Mouse (Mus musculus) ES-E14 (cell line): ENCODE measurements around the gene Vps53. TPM values are rescaled to one million over a fixed set of nuclear protein-coding genes. Genes with fewer than 3 reads are reported as not detected.

Experiments used
- DNase-seq: peaks from one replicate; pipeline ENCODE4 v3.0.0-alpha.2; 2013; ENCODE audit warnings: low read depth, low spot score
- H3K27ac ChIP-seq: 2 replicates; pipeline ENCODE4 v1.5.1; 2012; ENCODE audit warnings: low read depth, mild to moderate bottlenecking, low read length, moderate library complexity, mixed read lengths; ENCODE audit not compliant: poor library complexity, insufficient read depth, severe bottlenecking
- H3K36me3 ChIP-seq: 2 replicates; pipeline ENCODE4 v1.6.1; 2012; ENCODE audit warnings: mild to moderate bottlenecking, low read length, moderate library complexity, mixed read lengths; ENCODE audit not compliant: control insufficient read depth, poor library complexity, insufficient read depth, severe bottlenecking
- H3K4me1 ChIP-seq, 2 experiments: fragments of 150-350 bp in 1 of 2; sonication (generic) in 1 of 2; 2 replicates each; pipeline ENCODE4 v1.6.1; 2012; ENCODE audit warnings: low read length in 2 of 2, mild to moderate bottlenecking in 1 of 2, mixed read lengths in 1 of 2; ENCODE audit not compliant: control insufficient read depth in 2 of 2, insufficient read depth in 2 of 2, poor library complexity in 1 of 2
- H3K4me3 ChIP-seq, 2 experiments: fragments of 150-350 bp in 1 of 2; sonication (generic) in 1 of 2; 2 replicates each; pipeline ENCODE4 v1.5.1; 2012; ENCODE audit warnings: low read length in 2 of 2, low read depth in 1 of 2, mild to moderate bottlenecking in 1 of 2, mixed read lengths in 1 of 2; ENCODE audit not compliant: insufficient read depth in 1 of 2, poor library complexity in 1 of 2, severe bottlenecking in 1 of 2
- H3K9ac ChIP-seq: 2 replicates; pipeline ENCODE4 v1.6.1; 2012; ENCODE audit warnings: low read depth, mild to moderate bottlenecking, low read length, mixed read lengths; ENCODE audit not compliant: poor library complexity, insufficient read depth, severe bottlenecking
- H3K9me3 ChIP-seq: fragments of 150-350 bp; sonication (generic); 2 replicates; pipeline ENCODE4 v1.6.1; 2012; ENCODE audit warnings: low read depth, mild to moderate bottlenecking, low read length; ENCODE audit not compliant: control insufficient read depth, insufficient read depth
- CHD2 ChIP-seq: IDR thresholded peaks from 2 replicates; pipeline ENCODE4 v1.6.1; 2014; ENCODE audit warnings: mild to moderate bottlenecking, low read depth, low read length, inconsistent platforms
- HCFC1 ChIP-seq: IDR thresholded peaks from 2 replicates; pipeline ENCODE4 v1.6.1; 2012; ENCODE audit warnings: low read length, inconsistent platforms, borderline replicate concordance; ENCODE audit not compliant: insufficient read depth
- MAFK ChIP-seq: IDR thresholded peaks from 2 replicates; pipeline ENCODE4 v1.6.1; 2014; ENCODE audit warnings: mild to moderate bottlenecking, low read depth, low read length, inconsistent platforms; ENCODE audit not compliant: insufficient read depth
- ZC3H11A ChIP-seq: IDR thresholded peaks from 2 replicates; pipeline ENCODE4 v1.6.1; 2012; ENCODE audit warnings: low read depth, mild to moderate bottlenecking, inconsistent platforms, low read length, borderline replicate concordance
- ZNF384 ChIP-seq: IDR thresholded peaks from 2 replicates; pipeline ENCODE4 v1.6.1; 2012; ENCODE audit warnings: low read depth, low read length, inconsistent platforms
- in situ Hi-C, 2 experiments: fragments of 600-800 bp; cut with MboI; formaldehyde crosslinking; loops; one replicate each; pipeline ENCODE4 v1.15.1; 2025; ENCODE audit warnings: low sequenced_read_pairs in 2 of 2, inconsistent platforms in 1 of 2; ENCODE audit not compliant: unreplicated experiment in 2 of 2
- total RNA-seq: library from RNA; depleted of rRNA; stranded (reverse); fragments of 300-350 nt; gene quantifications from 2 replicates; pipeline ENCODE4 v1.2.3, GENCODE M21; 2012

Vps53 gene
- total RNA-seq, 1 experiment, result 20.3 TPM

DNA sequence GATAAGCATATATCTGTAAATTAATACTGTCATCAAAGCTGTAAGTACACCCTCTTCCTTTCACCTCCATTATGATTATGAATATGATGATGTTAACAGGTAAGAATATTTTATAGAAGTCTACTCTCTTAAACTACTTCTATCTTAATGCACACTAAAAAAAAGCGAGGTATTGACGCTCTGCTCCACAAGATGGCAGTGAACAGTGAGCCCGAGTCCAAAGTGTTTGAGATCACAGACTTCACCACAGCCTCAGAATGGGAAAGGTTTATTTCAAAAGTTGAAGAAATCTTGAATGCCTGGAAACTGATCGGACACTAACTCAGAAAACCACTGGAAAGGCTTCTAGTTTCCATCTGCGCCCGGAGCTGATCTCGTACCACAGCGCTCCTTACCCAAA lies 85.8 kb downstream of the Vps53 start:
- DNase-seq, result no peak
- TF ChIP-seq CHD2 (no peak), MAFK (no peak), ZC3H11A (no peak), ZNF384 (no peak), HCFC1 (no peak)
- no peaks in the 10 kb centered on the region for H3K9me3 ChIP-seq
- H3K4me1 ChIP-seq, result no peaks in the 10 kb centered on the region
- no peak overlapping the region for H3K27ac ChIP-seq
- H3K9ac ChIP-seq, result no peak overlapping the region
- in situ Hi-C loops, result no loop called here
- H3K4me3 ChIP-seq, result no peak overlapping the region
- H3K36me3 ChIP-seq, result no peaks in the 10 kb centered on the region

DNA sequence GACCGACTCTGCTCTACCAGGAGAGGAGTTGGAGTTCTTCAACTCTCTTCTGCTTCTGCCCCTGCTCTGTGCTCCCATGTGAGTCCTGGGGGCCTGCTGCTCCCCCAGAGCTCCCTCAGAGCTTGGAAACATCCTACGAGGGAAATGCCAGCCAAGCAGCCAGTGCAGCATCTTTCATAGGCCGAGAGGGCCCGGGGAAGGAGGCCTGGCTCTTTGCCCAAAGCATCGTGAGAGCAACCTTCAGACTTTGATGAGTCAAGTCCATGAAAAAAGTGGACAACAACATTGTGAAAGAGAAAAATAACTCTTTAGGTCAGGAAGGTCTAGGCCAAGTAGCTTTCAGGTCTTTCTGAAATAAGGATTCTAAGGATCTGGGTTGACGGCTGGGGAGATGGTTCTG lies 89.7 kb downstream of the Vps53 start:
- Histone ChIP-seq H3K4me1 (no peaks in the 10 kb centered on the region), H3K36me3 (no peaks in the 10 kb centered on the region), H3K9me3 (no peaks in the 10 kb centered on the region), H3K27ac (no peak overlapping the region), H3K4me3 (no peak overlapping the region), H3K9ac (no peak overlapping the region)
- in situ Hi-C loops, result loop anchor here in 1 of 2 experiments (10.0 kb wide), 1 partner anchor 85 kb away; the partner anchor contains the start of genes Fam57a and Vps53
- no peak for DNase-seq
- TF ChIP-seq CHD2 (no peak), MAFK (no peak), ZNF384 (no peak)

DNA sequence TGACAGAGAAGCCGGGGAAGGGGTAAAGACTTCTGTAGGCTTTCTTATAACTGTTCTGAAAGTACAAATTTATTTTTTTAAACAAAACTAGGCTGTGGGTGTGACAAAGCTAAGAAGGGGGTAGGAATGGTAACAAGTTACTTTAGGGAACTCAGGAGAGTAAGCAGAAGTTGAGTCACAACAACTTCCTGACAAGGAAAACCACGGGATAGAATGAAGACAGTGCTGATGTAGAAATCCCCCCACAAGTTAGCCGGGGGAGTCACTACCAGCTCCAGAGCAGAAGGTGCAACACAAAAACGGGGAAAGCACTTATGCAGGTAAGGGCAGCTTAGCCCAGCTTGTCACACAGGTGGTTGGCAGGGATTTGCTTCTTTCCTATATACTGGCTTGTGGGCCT lies 90.9 kb downstream of the Vps53 start:
- no peaks in the 10 kb centered on the region for H3K9me3 ChIP-seq
- no peak overlapping the region for H3K27ac ChIP-seq
- no peaks in the 10 kb centered on the region for H3K4me1 ChIP-seq
- H3K36me3 ChIP-seq, result no peaks in the 10 kb centered on the region
- no peak overlapping the region for H3K4me3 ChIP-seq
- no peak for TF ChIP-seq ZC3H11A
- no peak for TF ChIP-seq MAFK
- no peak for TF ChIP-seq CHD2
- no peak for TF ChIP-seq HCFC1
- TF ChIP-seq ZNF384, result no peak
- in situ Hi-C loops, result loop anchor here in 1 of 2 experiments (10.0 kb wide), 1 partner anchor 86 kb away; the partner anchor contains the start of genes Fam57a and Vps53
- H3K9ac ChIP-seq, result no peak overlapping the region
- DNase-seq, result no peak

- no peaks in the 10 kb centered on the region; the same call in 1 of the 2 replicates for H3K36me3 ChIP-seq
- H3K27ac ChIP-seq, result no peak overlapping the region
- no peak overlapping the region for H3K4me3 ChIP-seq
- in situ Hi-C loops, result loop anchor here in 1 of 2 experiments (10.0 kb wide), 1 partner anchor 89 kb away; the partner anchor contains the start of genes Fam57a and Vps53
- no peaks in the 10 kb centered on the region for H3K4me1 ChIP-seq
- H3K9me3 ChIP-seq, result no peaks in the 10 kb centered on the region
- TF ChIP-seq CHD2, result no peak
- TF ChIP-seq ZC3H11A, result peak; percentile 92; the same call in 1 of the 2 replicates
- H3K9ac ChIP-seq, result no peak overlapping the region
- peak; percentile 40 for DNase-seq
Observed at GRCm38 (mm10) chr11:76085898-76086591, 93.4 kb downstream of the Vps53 start.
